Mouse (Mus musculus): ENCODE measurements around the gene Spsb4. TPM values are rescaled to one million over a fixed set of nuclear protein-coding genes. Genes with fewer than 3 reads are reported as not detected.

The Spsb4 gene
- polyA plus RNA-seq, 1 experiment from 2014 or later = 70.3 TPM

GRCm38 (mm10) chr9:96893582-96893981 is 125.1 kb downstream of the Spsb4 start:
- 73% methylated on average over 5 of the region's 5 CpGs for WGBS
- no peak for DNase-seq (ENCODE audit: low spot score)
- peaks cover 15% of the 10 kb centered on the region for H3K27me3 ChIP-seq (ENCODE audit: low read depth, poor library complexity, severe bottlenecking)
- H3K9me3 ChIP-seq (replicated peaks) = no peaks in the 10 kb centered on the region
- peaks cover 43% of the 10 kb centered on the region for H3K4me1 ChIP-seq
- no peaks in the 10 kb centered on the region for H3K36me3 ChIP-seq
- no peak overlapping the region for H3K4me3 ChIP-seq
- H3K27ac ChIP-seq = peak overlapping the region; percentile 42; the same call in 1 of the 2 replicates

Other genes with a start within 250 kb of the Spsb4 start
- 11.4 and 15.3 TPM in 2 replicates for gene Pxylp1, start 126.2 kb downstream of the Spsb4 start, polyA plus RNA-seq (2016; fragmentation: Nextera tagmentation; extraction: Ambion mirVana)
- 46.6 and 69.0 TPM in 2 replicates for gene Slc25a36, start 92.3 kb upstream of the Spsb4 start, polyA plus RNA-seq (2016; fragmentation: Nextera tagmentation; extraction: Ambion mirVana)

All from limb, embryonic 10.5 days (tissue).